Mouse (Mus musculus): Measurements from ENCODE around the gene Snrnp25. TPM values are rescaled to one million over a fixed set of nuclear protein-coding genes. Genes with fewer than 3 reads are reported as not detected.

The Snrnp25 gene
- total and polyA plus RNA-seq, 2 experiments, result 7.6 to 10.9 TPM

DNA sequence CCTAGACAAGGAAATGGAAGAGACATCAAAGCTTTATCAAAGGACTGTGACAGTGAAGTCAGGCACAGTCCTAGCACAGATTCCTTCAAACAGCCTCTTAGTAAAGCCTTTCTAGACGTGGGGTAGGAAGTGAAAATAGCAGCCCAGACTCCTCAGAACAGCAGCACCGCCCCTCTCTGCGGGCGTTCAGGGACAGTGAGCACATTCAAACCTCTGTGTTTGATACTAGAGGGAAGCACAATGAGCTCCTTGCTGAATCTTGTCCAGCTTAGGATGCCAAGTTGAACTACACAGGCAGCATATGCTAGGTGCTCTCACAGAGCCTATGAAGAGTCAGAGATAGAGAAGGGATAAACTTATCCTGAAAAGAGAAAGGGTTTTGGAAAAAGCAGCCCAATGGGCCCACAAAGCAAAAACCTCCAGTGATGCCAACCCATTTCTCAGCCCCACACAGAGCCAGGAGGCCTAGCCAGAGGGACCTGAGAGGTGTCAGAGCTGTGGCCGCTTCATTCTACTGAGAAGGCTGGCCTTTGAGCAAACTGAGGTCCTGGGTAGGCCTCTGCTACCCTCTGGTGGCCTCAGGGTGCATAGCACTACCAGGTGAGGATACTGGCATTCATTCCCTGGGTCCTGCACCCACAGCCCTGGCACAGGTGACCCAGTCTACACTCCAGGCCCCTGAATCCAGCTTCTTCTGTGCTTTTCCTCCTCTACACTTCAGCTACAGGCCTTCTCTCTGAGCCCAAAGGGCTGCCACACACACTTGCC is 33.1 kb downstream of the Snrnp25 start:
- Histone ChIP-seq H3K4me1 (ENCODE audit: control insufficient read depth, insufficient read depth, low read length) (no peaks in the 10 kb centered on the region), H3K4me3 (ENCODE audit: insufficient read depth, low read depth, low read length) (no peak overlapping the region), H3K36me3 (ENCODE audit: control insufficient read depth, insufficient read depth, low read length) (peaks cover 6% of the 10 kb centered on the region), H3K79me2 (ENCODE audit: control insufficient read depth, insufficient read depth, low read length) (no peaks in the 10 kb centered on the region), H3K27me3 (ENCODE audit: control insufficient read depth, insufficient read depth, low read length) (no peaks in the 10 kb centered on the region), H3K27ac (replicated peaks; ENCODE audit: insufficient read depth, low read depth, low read length) (no peak overlapping the region), H3K9ac (ENCODE audit: low read depth, low read length) (no peak overlapping the region)
- TF ChIP-seq CTCF (IDR thresholded peaks at IDR 0.05; ENCODE audit: low read depth, low read length) (peak; percentile 99), POLR2A (IDR thresholded peaks at IDR 0.05; ENCODE audit: extremely low read depth, insufficient read depth, low read length) (no peak)
- 63% methylated on average over 5 of the region's 5 CpGs for WGBS
- peak; percentile 24 for DNase-seq (ENCODE audit: extremely low read depth, low read depth, low spot score)

- Histone ChIP-seq H3K9ac (ENCODE audit: low read depth, low read length) (no peak overlapping the region), H3K4me1 (ENCODE audit: control insufficient read depth, insufficient read depth, low read length) (no peaks in the 10 kb centered on the region), H3K4me3 (ENCODE audit: insufficient read depth, low read depth, low read length) (no peak overlapping the region), H3K27me3 (ENCODE audit: control insufficient read depth, insufficient read depth, low read length) (no peaks in the 10 kb centered on the region), H3K36me3 (ENCODE audit: control insufficient read depth, insufficient read depth, low read length) (peaks cover 13% of the 10 kb centered on the region), H3K79me2 (ENCODE audit: control insufficient read depth, insufficient read depth, low read length) (no peaks in the 10 kb centered on the region), H3K27ac (replicated peaks; ENCODE audit: insufficient read depth, low read depth, low read length) (no peak overlapping the region)
- peak; percentile 31 for DNase-seq (ENCODE audit: extremely low read depth, low read depth, low spot score)
- TF ChIP-seq CTCF (IDR thresholded peaks at IDR 0.05; ENCODE audit: low read depth, low read length) (no peak), POLR2A (IDR thresholded peaks at IDR 0.05; ENCODE audit: extremely low read depth, insufficient read depth, low read length) (no peak)
Observed at GRCm38 (mm10) chr11:32241391-32241790, 36.2 kb downstream of the Snrnp25 start.

GRCm38 (mm10) chr11:32242209-32242608 is 37.0 kb downstream of the Snrnp25 start:
- Histone ChIP-seq H3K4me1 (ENCODE audit: control insufficient read depth, insufficient read depth, low read length) (no peaks in the 10 kb centered on the region), H3K36me3 (ENCODE audit: control insufficient read depth, insufficient read depth, low read length) (peaks cover 20% of the 10 kb centered on the region), H3K4me3 (ENCODE audit: insufficient read depth, low read depth, low read length) (no peak overlapping the region), H3K27me3 (ENCODE audit: control insufficient read depth, insufficient read depth, low read length) (no peaks in the 10 kb centered on the region), H3K27ac (replicated peaks; ENCODE audit: insufficient read depth, low read depth, low read length) (no peak overlapping the region), H3K9ac (ENCODE audit: low read depth, low read length) (no peak overlapping the region), H3K79me2 (ENCODE audit: control insufficient read depth, insufficient read depth, low read length) (no peaks in the 10 kb centered on the region)
- 64% methylated on average over 3 of the region's 3 CpGs for WGBS
- TF ChIP-seq CTCF (IDR thresholded peaks at IDR 0.05; ENCODE audit: low read depth, low read length) (no peak), POLR2A (IDR thresholded peaks at IDR 0.05; ENCODE audit: extremely low read depth, insufficient read depth, low read length) (no peak)
- DNase-seq (ENCODE audit: extremely low read depth, low read depth, low spot score), result no peak

GRCm38 (mm10) chr11:32243205-32243955 is 38.2 kb downstream of the Snrnp25 start:
- peaks cover 27% of the 10 kb centered on the region for H3K36me3 ChIP-seq (ENCODE audit: control insufficient read depth, insufficient read depth, low read length)
- no peaks in the 10 kb centered on the region for H3K4me1 ChIP-seq (ENCODE audit: control insufficient read depth, insufficient read depth, low read length)
- no peaks in the 10 kb centered on the region for H3K79me2 ChIP-seq (ENCODE audit: control insufficient read depth, insufficient read depth, low read length)
- TF ChIP-seq CTCF (IDR thresholded peaks at IDR 0.05; ENCODE audit: low read depth, low read length), result no peak
- no peak for TF ChIP-seq POLR2A (IDR thresholded peaks at IDR 0.05; ENCODE audit: extremely low read depth, insufficient read depth, low read length)
- H3K4me3 ChIP-seq (ENCODE audit: insufficient read depth, low read depth, low read length), result no peak overlapping the region
- no peak for DNase-seq (ENCODE audit: extremely low read depth, low read depth, low spot score)
- no peak overlapping the region for H3K9ac ChIP-seq (ENCODE audit: low read depth, low read length)
- H3K27ac ChIP-seq (replicated peaks; ENCODE audit: insufficient read depth, low read depth, low read length), result no peak overlapping the region
- 76% methylated on average over 7 of the region's 7 CpGs for WGBS
- no peaks in the 10 kb centered on the region for H3K27me3 ChIP-seq (ENCODE audit: control insufficient read depth, insufficient read depth, low read length)

GRCm38 (mm10) chr11:32244064-32244463 is 38.8 kb downstream of the Snrnp25 start:
- no peak for TF ChIP-seq CTCF (IDR thresholded peaks at IDR 0.05; ENCODE audit: low read depth, low read length)
- TF ChIP-seq POLR2A (IDR thresholded peaks at IDR 0.05; ENCODE audit: extremely low read depth, insufficient read depth, low read length), result no peak
- no peaks in the 10 kb centered on the region for H3K79me2 ChIP-seq (ENCODE audit: control insufficient read depth, insufficient read depth, low read length)
- H3K27ac ChIP-seq (replicated peaks; ENCODE audit: insufficient read depth, low read depth, low read length), result no peak overlapping the region
- no peaks in the 10 kb centered on the region for H3K4me1 ChIP-seq (ENCODE audit: control insufficient read depth, insufficient read depth, low read length)
- no peaks in the 10 kb centered on the region for H3K27me3 ChIP-seq (ENCODE audit: control insufficient read depth, insufficient read depth, low read length)
- H3K4me3 ChIP-seq (ENCODE audit: insufficient read depth, low read depth, low read length), result no peak overlapping the region
- H3K36me3 ChIP-seq (ENCODE audit: control insufficient read depth, insufficient read depth, low read length), result peaks cover 30% of the 10 kb centered on the region
- DNase-seq (ENCODE audit: extremely low read depth, low read depth, low spot score), result no peak
- no peak overlapping the region for H3K9ac ChIP-seq (ENCODE audit: low read depth, low read length)
- WGBS, result 80% methylated on average over 3 of the region's 3 CpGs

DNA sequence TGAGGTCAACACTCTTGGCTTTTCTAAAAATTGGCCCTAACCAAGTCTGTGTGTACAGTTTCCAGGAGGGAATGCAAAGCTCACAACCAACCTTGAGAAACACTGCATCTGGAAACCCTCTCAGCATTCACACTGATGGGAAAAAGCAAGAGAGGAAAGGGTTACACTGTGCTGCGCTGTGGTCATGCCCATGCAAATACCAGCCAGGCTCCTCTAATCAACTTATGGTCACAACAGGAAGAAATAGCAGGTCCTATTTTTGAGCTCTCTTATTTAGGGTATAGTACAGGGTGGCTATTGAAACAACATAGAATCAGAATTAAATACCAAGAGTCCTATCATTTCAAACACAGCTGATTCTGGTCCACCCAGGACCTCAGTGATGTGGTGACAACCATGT is 39.4 kb downstream of the Snrnp25 start:
- no peaks in the 10 kb centered on the region for H3K4me1 ChIP-seq (ENCODE audit: control insufficient read depth, insufficient read depth, low read length)
- peaks cover 35% of the 10 kb centered on the region for H3K36me3 ChIP-seq (ENCODE audit: control insufficient read depth, insufficient read depth, low read length)
- DNase-seq (ENCODE audit: extremely low read depth, low read depth, low spot score), result no peak
- no peaks in the 10 kb centered on the region for H3K79me2 ChIP-seq (ENCODE audit: control insufficient read depth, insufficient read depth, low read length)
- no peak overlapping the region for H3K4me3 ChIP-seq (ENCODE audit: insufficient read depth, low read depth, low read length)
- WGBS, result 85% methylated on average over 1 of the region's 1 CpGs
- H3K27ac ChIP-seq (replicated peaks; ENCODE audit: insufficient read depth, low read depth, low read length), result no peak overlapping the region
- H3K9ac ChIP-seq (ENCODE audit: low read depth, low read length), result no peak overlapping the region
- no peaks in the 10 kb centered on the region for H3K27me3 ChIP-seq (ENCODE audit: control insufficient read depth, insufficient read depth, low read length)
- no peak for TF ChIP-seq CTCF (IDR thresholded peaks at IDR 0.05; ENCODE audit: low read depth, low read length)

Measured in liver, adult 2 months (tissue).